Mouse (Mus musculus): ENCODE results near the gene Myo16. TPM values are rescaled to one million over a fixed set of nuclear protein-coding genes. Genes with fewer than 3 reads are reported as not detected.

Gene Myo16
- polyA plus RNA-seq, 1 experiment from 2014 or later, result 0.89 TPM

DNA sequence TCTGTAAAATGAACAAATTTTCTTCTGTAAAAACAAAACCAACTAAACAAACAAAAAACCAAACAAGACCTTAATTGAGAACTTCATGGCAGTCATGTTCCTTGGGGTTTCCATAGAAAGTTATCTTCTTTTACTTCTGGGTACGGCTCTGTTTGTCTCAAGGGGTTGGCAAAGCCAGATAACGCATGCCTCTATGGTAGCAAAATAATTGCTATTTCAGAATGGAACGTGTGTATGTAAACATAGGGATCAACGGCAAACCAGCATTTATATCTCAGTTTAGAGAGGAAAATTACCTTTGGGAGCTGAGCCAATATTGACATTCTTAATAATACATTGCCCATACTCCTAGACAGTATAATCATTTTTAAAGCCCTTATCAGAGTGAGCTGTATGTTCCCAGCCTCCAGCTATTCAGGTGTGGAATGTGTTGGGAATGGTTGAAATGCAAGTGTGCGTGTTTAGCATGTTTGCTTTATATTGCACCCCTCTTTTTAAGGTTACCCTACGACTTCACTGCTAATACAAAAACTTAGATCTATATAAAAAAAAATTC is 1.9 kb upstream of the Myo16 start:
- Histone ChIP-seq H3K4me1 (ENCODE audit: control insufficient read depth, insufficient read depth, low read length) (0 out of 2 replicates have a peak, but pooled peaks cover 3% of the 10 kb centered on the region), H3K9ac (ENCODE audit: low read depth, low read length) (no peak overlapping the region), H3K4me2 (ENCODE audit: low read depth, low read length) (no peak overlapping the region), H3K9me3 (ENCODE audit: control insufficient read depth, low read length) (no peaks in the 10 kb centered on the region), H3K27me3 (replicated peaks; ENCODE audit: control insufficient read depth, insufficient read depth, low read length) (peaks cover 13% of the 10 kb centered on the region), H3K36me3 (ENCODE audit: control insufficient read depth, insufficient read depth, low read length) (no peaks in the 10 kb centered on the region), H3K4me3 (ENCODE audit: low read depth, low read length) (no peak overlapping the region), H3K27ac (replicated peaks; ENCODE audit: low read depth, low read length) (no peak overlapping the region)
- 65% methylated on average over 6 of the region's 6 CpGs for WGBS
- DNase-seq (ENCODE audit: low spot score) (no peak), ATAC-seq (ENCODE audit: low read depth) (no peak)

GRCm38 (mm10) chr8:10154439-10154745 is 681 bp downstream of the Myo16 start:
- Histone ChIP-seq H3K9me3 (ENCODE audit: control insufficient read depth, low read length) (no peaks in the 10 kb centered on the region), H3K9ac (ENCODE audit: low read depth, low read length) (peak overlapping the region; percentile 67; the same call in 1 of the 2 replicates), H3K27ac (replicated peaks; ENCODE audit: low read depth, low read length) (no peak overlapping the region), H3K4me3 (ENCODE audit: low read depth, low read length) (peak overlapping the region; percentile 61), H3K4me2 (ENCODE audit: low read depth, low read length) (peak overlapping the region; percentile 91), H3K27me3 (replicated peaks; ENCODE audit: control insufficient read depth, insufficient read depth, low read length) (peaks cover 13% of the 10 kb centered on the region), H3K36me3 (ENCODE audit: control insufficient read depth, insufficient read depth, low read length) (no peaks in the 10 kb centered on the region), H3K4me1 (ENCODE audit: control insufficient read depth, insufficient read depth, low read length) (0 out of 2 replicates have a peak, but pooled peaks cover 3% of the 10 kb centered on the region)
- WGBS, result 15% methylated on average over 4 of the region's 4 CpGs
- ATAC-seq (ENCODE audit: low read depth) (no peak), DNase-seq (ENCODE audit: low spot score) (no peak)

- Histone ChIP-seq H3K4me3 (ENCODE audit: low read depth, low read length) (no peak overlapping the region), H3K9ac (ENCODE audit: low read depth, low read length) (no peak overlapping the region), H3K27me3 (replicated peaks; ENCODE audit: control insufficient read depth, insufficient read depth, low read length) (peaks cover 13% of the 10 kb centered on the region), H3K4me2 (ENCODE audit: low read depth, low read length) (peak overlapping the region; percentile 91; the same call in 1 of the 2 replicates), H3K27ac (replicated peaks; ENCODE audit: low read depth, low read length) (no peak overlapping the region), H3K36me3 (ENCODE audit: control insufficient read depth, insufficient read depth, low read length) (no peaks in the 10 kb centered on the region), H3K4me1 (ENCODE audit: control insufficient read depth, insufficient read depth, low read length) (0 out of 2 replicates have a peak, but pooled peaks cover 3% of the 10 kb centered on the region), H3K9me3 (ENCODE audit: control insufficient read depth, low read length) (no peaks in the 10 kb centered on the region)
- DNase-seq (ENCODE audit: low spot score) (no peak), ATAC-seq (ENCODE audit: low read depth) (no peak)
- WGBS, result 94% methylated on average over 16 of the region's 16 CpGs
These were observed 1.4 kb downstream of the Myo16 start for GRCm38 (mm10) chr8:10155075-10155474.

DNA sequence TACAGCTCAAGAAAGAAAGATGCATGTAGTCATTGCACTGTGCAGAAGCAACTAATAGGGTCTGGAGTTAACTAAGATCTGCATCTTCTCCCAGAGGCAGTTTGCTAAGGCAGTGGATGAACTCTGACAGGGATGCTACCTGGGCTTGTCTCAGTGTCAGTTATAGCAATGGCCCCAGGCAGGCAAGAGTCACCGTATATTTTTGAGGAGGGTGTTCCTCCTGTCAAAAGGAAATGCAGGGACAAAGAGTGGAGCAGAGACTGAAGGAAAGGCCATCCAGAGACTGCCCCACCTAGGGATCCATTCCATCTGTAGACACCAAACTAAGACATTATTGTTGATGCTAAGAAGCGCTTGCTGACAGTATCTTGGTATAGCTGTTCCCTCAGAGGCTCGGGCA is 7.4 kb downstream of the Myo16 start:
- Histone ChIP-seq H3K27ac (replicated peaks; ENCODE audit: low read depth, low read length) (no peak overlapping the region), H3K4me2 (ENCODE audit: low read depth, low read length) (no peak overlapping the region), H3K4me3 (ENCODE audit: low read depth, low read length) (no peak overlapping the region), H3K9me3 (ENCODE audit: control insufficient read depth, low read length) (no peaks in the 10 kb centered on the region), H3K4me1 (ENCODE audit: control insufficient read depth, insufficient read depth, low read length) (no peaks in the 10 kb centered on the region), H3K36me3 (ENCODE audit: control insufficient read depth, insufficient read depth, low read length) (no peaks in the 10 kb centered on the region), H3K9ac (ENCODE audit: low read depth, low read length) (no peak overlapping the region), H3K27me3 (replicated peaks; ENCODE audit: control insufficient read depth, insufficient read depth, low read length) (no peaks in the 10 kb centered on the region; the same call in 1 of the 2 replicates)
- DNase-seq (ENCODE audit: low spot score), result no peak
- ATAC-seq (ENCODE audit: low read depth), result no peak
- WGBS, result 82% methylated on average over 3 of the region's 3 CpGs

GRCm38 (mm10) chr8:10164959-10165358 is 11.2 kb downstream of the Myo16 start:
- H3K4me1 ChIP-seq (ENCODE audit: control insufficient read depth, insufficient read depth, low read length), result no peaks in the 10 kb centered on the region
- no peaks in the 10 kb centered on the region for H3K9me3 ChIP-seq (ENCODE audit: control insufficient read depth, low read length)
- no peaks in the 10 kb centered on the region for H3K27me3 ChIP-seq (replicated peaks; ENCODE audit: control insufficient read depth, insufficient read depth, low read length)
- 72% methylated on average over 2 of the region's 2 CpGs for WGBS
- H3K27ac ChIP-seq (replicated peaks; ENCODE audit: low read depth, low read length), result no peak overlapping the region
- H3K4me2 ChIP-seq (ENCODE audit: low read depth, low read length), result no peak overlapping the region
- no peak overlapping the region for H3K9ac ChIP-seq (ENCODE audit: low read depth, low read length)
- DNase-seq (ENCODE audit: low spot score) (no peak), ATAC-seq (ENCODE audit: low read depth) (no peak)
- H3K36me3 ChIP-seq (ENCODE audit: control insufficient read depth, insufficient read depth, low read length), result no peaks in the 10 kb centered on the region
- H3K4me3 ChIP-seq (ENCODE audit: low read depth, low read length), result no peak overlapping the region

- 75% methylated on average over 3 of the region's 4 CpGs for WGBS
- no peaks in the 10 kb centered on the region for H3K27me3 ChIP-seq (replicated peaks; ENCODE audit: control insufficient read depth, insufficient read depth, low read length)
- ATAC-seq (ENCODE audit: low read depth) (no peak), DNase-seq (ENCODE audit: low spot score) (no peak)
- H3K9me3 ChIP-seq (ENCODE audit: control insufficient read depth, low read length), result no peaks in the 10 kb centered on the region
- H3K4me2 ChIP-seq (ENCODE audit: low read depth, low read length), result no peak overlapping the region
- no peaks in the 10 kb centered on the region for H3K4me1 ChIP-seq (ENCODE audit: control insufficient read depth, insufficient read depth, low read length)
- H3K36me3 ChIP-seq (ENCODE audit: control insufficient read depth, insufficient read depth, low read length), result no peaks in the 10 kb centered on the region
- no peak overlapping the region for H3K27ac ChIP-seq (replicated peaks; ENCODE audit: low read depth, low read length)
- H3K9ac ChIP-seq (ENCODE audit: low read depth, low read length), result no peak overlapping the region
- no peak overlapping the region for H3K4me3 ChIP-seq (ENCODE audit: low read depth, low read length)
These were observed 14.6 kb downstream of the Myo16 start for GRCm38 (mm10) chr8:10168326-10168725.

GRCm38 (mm10) chr8:10169894-10170293 is 16.2 kb downstream of the Myo16 start:
- no peak for ATAC-seq (ENCODE audit: low read depth)
- Histone ChIP-seq H3K4me1 (ENCODE audit: control insufficient read depth, insufficient read depth, low read length) (no peaks in the 10 kb centered on the region), H3K4me3 (ENCODE audit: low read depth, low read length) (no peak overlapping the region), H3K9me3 (ENCODE audit: control insufficient read depth, low read length) (no peaks in the 10 kb centered on the region), H3K9ac (ENCODE audit: low read depth, low read length) (no peak overlapping the region), H3K27ac (replicated peaks; ENCODE audit: low read depth, low read length) (no peak overlapping the region), H3K27me3 (replicated peaks; ENCODE audit: control insufficient read depth, insufficient read depth, low read length) (no peaks in the 10 kb centered on the region), H3K4me2 (ENCODE audit: low read depth, low read length) (no peak overlapping the region), H3K36me3 (ENCODE audit: control insufficient read depth, insufficient read depth, low read length) (no peaks in the 10 kb centered on the region)
- 73% methylated on average over 3 of the region's 3 CpGs for WGBS
- DNase-seq (ENCODE audit: low spot score), result no peak

DNA sequence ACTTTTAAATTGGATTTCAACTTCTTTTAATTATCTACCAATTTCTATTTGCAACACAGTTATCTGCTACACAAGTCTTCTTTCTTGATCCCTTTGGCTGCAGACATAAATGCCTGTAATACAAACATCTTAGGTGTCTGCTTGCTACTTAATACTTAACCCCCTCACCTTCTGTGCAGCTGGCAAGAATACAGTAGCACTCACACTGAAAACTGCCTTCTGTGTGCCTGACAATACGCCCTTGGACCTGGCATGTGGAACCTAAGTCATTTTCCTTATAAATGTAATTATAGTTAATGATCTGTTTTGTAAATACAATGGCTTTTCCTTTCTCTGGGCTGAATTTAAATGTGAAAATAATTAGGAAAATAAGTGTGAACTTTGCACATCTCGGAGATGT is 17.6 kb downstream of the Myo16 start:
- Histone ChIP-seq H3K27ac (replicated peaks; ENCODE audit: low read depth, low read length) (no peak overlapping the region), H3K4me2 (ENCODE audit: low read depth, low read length) (no peak overlapping the region), H3K4me1 (ENCODE audit: control insufficient read depth, insufficient read depth, low read length) (no peaks in the 10 kb centered on the region), H3K36me3 (ENCODE audit: control insufficient read depth, insufficient read depth, low read length) (no peaks in the 10 kb centered on the region), H3K9ac (ENCODE audit: low read depth, low read length) (no peak overlapping the region), H3K27me3 (replicated peaks; ENCODE audit: control insufficient read depth, insufficient read depth, low read length) (no peaks in the 10 kb centered on the region), H3K9me3 (ENCODE audit: control insufficient read depth, low read length) (no peaks in the 10 kb centered on the region), H3K4me3 (ENCODE audit: low read depth, low read length) (no peak overlapping the region)
- no peak for DNase-seq (ENCODE audit: low spot score)
- ATAC-seq (ENCODE audit: low read depth), result no peak
- 68% methylated on average over 2 of the region's 2 CpGs for WGBS

DNA sequence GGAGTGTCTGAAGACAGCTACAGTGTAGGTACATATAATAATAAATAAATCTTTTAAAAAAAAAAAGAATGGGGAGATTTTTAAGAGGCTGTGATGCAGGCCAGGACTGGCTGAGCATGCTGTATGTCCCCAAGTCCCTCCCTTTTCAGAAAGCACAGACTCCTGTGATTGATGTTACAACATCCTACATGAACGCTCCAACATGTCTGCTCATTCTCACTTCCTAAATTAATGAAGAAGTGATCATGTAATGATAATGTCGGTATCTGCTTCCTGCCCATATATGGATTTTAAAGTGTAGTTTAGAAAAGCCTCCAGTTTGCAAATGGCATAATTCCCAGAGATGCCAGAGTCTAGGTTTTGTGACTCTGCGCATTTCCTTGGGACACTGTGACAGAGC is 18.6 kb downstream of the Myo16 start:
- Histone ChIP-seq H3K9me3 (ENCODE audit: control insufficient read depth, low read length) (no peaks in the 10 kb centered on the region), H3K36me3 (ENCODE audit: control insufficient read depth, insufficient read depth, low read length) (no peaks in the 10 kb centered on the region), H3K27ac (replicated peaks; ENCODE audit: low read depth, low read length) (no peak overlapping the region), H3K4me2 (ENCODE audit: low read depth, low read length) (no peak overlapping the region), H3K4me1 (ENCODE audit: control insufficient read depth, insufficient read depth, low read length) (no peaks in the 10 kb centered on the region), H3K9ac (ENCODE audit: low read depth, low read length) (no peak overlapping the region), H3K27me3 (replicated peaks; ENCODE audit: control insufficient read depth, insufficient read depth, low read length) (no peaks in the 10 kb centered on the region), H3K4me3 (ENCODE audit: low read depth, low read length) (no peak overlapping the region)
- no peak for DNase-seq (ENCODE audit: low spot score)
- 85% methylated on average over 3 of the region's 3 CpGs for WGBS
- no peak for ATAC-seq (ENCODE audit: low read depth)
